Mouse (Mus musculus): ENCODE measurements at regions not wholly inside any gene's neighbourhood (a gene's known extent, or its start where the extent isn't known, plus 50 kb on each side); places are given as distances from the start of the nearest gene placed in this dataset.

DNA sequence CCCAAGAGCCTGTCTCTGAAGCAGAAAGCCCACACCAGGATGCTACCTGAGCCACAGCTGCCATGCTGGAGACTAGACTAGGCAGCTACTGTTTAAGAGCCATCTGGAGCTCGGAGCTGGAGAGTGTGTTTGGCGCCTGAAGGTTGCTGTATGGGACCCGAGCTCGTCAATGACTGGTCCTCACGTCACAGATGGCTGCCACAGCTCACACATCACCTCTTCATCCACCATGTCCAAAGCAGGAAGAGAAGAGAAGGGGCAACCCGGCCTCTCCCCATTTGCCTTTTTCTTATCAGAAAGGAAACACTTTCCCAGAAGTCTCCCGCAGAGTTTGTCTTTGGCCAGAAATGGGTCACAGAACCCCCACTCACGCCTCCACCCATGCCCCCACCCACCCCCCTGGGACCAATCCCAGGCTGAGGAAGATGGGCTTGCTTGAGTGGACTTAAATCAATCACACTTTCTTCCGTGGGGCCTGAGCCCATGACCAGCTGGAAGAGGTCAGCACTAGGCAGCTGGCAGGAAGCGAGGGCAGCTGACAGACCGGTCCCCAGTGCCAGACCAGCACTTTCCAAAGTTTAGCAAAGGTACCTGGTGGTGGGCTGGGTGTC, 53.5 kb upstream of the Ptpn1 start:
- DNase-seq (ENCODE audit: extremely low spot score) = no peak

DNA sequence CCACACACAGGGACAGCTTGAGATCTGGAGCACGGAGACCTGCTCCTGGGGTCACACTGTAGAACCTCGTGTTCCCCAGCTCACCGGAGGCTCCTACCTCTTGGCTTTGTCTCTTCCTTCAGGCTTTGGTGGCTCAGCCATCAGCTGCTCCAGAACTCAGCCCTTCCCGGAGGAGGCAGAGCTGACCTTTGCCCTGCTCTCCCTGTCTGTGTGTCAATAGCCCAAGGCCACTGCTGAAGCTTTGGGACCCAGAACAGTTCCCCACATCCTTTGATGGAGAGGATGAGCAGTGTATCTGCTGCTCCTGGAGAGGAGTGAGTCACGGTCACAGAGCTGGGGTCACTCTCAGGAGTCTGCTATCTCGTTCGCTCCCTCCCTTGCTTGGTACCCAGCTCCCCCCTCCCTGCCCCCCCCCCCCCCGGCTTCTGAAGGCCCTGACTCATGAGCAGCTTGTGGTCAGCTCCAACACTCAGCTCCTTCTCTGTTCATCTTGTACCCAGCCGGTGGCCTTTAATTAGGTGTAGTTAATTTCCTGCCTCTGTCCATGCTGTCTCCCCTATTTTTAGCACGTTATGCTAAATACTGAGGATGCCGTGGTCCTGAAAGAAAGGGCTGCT, 54.5 kb upstream of the Ptpn1 start:
- DNase-seq (ENCODE audit: extremely low spot score) = no peak

DNA sequence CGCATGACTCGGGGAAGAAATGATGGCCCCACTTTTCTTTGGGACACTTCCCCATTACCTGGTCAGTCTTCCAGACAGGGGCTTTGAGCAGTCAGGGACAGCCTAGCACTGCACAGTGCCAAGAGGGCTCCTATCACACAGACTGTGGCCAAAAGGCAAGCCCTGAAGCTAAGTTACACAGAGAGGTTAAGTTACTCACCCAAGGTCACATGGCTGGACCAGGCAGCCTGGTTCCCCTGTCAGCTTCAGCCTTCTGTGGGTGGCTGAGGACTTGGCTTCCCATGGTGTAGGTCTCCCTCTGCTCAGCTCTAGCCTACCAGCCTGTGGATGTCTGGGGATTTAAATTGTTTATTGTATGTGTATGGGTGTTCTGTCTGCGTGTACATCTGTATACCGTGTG, 59.4 kb upstream of the Ptpn1 start:
- no peak for DNase-seq (ENCODE audit: extremely low spot score)

DNA sequence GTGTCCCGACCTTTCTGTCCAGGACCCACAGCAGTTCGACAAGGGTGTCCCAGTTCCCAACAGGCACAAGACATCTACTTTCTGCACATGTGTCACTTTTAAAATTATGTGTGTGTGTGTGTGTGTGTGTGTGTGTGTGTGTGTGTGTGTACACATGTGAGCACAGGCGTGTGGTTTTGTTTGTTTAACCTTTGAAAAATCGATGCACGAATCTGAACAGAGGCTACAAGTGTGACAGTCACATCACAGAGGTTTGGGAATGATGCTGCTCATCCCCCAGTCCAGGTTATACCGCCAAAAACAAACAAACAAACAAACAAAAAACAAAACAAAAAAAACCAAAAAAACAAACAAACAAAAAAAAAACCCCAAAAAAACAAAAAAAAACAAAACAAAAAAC, 61.7 kb upstream of the Ptpn1 start:
- no peak for DNase-seq (ENCODE audit: extremely low spot score)

DNA sequence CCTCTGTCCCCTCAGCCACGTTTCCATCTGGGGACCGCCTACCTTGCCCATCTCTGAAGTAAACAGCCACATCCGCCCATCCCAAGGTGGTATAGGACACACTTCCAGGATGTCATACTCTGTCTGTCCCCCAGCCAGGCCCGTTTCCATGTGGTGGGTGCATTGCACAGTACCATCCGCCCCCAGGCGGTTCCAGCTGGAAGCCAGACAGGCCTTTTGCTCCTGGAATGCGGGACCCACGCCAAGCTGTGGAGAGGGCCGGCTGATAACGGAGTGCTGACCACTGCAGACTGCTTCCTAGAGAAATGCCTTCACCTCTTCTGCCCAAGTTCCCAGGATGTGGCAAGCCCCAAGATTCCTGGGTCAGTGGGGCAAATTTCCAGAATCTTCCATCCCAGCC, 65.1 kb upstream of the Ptpn1 start:
- no peak for DNase-seq (ENCODE audit: extremely low spot score)

DNA sequence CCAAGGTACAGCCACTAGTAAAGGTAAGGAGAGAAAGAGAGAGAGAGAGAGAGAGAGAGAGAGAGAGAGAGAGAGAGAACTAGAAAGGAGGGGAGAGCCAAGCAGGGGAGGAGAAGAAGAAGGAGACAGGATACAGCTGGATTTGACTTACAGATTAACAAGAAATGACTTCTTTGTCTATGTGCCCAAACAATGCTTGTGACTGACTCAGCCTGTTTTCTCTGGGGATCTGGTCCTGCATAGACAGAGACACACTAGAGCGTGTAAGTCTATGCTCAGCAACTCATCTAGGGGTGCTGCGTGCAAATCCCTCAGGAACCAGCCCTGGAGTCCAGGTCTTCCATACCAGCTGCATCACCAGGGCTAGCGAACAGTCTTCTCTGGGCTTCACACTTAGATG, 66.3 kb upstream of the Ptpn1 start:
- DNase-seq (ENCODE audit: extremely low spot score) = no peak

DNA sequence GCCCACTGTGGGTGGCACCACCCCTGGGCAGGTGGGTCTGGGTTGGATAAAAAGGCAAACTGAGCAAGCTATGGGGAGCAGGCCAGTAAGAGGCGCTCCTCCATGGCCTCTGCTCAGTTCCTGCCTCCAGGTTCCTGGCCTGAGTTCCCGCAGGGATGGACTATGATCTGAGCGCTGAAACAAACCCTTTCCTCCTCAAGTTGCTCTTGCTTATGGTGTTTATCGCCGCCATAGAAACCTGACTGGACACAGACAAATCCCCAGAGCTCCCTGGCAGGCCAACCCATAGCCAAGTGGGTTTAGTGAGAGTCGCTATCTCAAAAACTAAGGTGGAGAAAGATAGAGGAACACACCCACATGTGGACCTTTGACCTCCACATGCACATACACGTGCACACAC, 67.2 kb upstream of the Ptpn1 start:
- DNase-seq (ENCODE audit: extremely low spot score) = no peak

DNA sequence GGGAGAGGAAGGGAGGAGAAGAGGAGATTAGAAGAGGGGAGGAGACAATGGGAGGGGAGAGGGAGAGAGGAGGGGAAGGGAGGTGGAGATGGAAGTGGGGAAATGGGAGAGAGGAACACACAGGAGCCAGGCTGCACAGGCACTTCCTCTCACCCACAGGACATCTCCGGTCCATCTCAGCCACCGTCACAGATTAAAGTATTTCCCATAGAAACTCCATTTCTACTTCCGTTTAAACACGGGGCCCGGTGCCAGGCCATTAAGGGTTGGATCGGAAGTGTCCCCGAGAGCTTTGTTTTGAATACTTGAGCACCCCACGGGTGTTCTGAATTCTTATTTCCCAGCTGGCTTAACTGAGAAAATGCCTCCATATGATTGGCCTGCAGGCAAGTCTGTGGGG, 67.6 kb upstream of the Ptpn1 start:
- no peak for DNase-seq (ENCODE audit: extremely low spot score)

DNA sequence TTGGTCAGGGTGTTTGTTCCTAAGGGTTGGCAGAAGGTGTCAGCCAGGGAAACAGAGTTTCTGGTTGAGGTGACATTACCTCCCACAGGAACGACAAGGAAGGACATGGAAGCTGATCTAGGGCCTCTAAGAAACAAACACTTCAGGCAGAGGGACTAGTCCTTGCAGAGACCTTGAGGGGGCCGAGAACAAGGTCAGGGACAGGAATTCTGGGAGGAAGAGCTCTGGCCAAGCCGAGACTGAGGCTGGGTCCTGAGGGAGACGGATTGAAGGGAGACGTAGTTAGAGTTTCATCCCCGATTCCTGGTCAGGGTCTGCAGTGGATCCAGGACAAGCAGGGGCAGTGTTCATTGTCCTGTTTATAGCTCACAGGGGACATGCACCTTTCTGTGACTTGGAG, 68.2 kb upstream of the Ptpn1 start:
- DNase-seq (ENCODE audit: extremely low spot score) = no peak

DNA sequence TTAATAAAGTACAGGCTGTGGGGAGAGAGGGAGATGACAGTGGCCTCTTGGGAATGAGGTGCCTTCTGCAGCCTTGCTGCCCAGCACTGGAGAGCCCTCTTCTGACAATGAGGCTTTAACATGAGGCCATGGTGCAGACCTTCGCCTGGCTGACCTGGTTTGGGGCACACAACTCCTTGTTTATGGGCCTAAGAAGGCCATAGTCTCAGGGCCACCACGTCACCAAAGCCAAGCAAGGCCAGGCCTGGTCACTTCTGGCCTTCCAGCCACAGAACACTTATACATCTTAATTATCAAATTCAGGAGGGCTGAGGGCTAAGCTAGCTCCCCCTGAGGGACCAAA, 70.7 kb upstream of the Ptpn1 start:
- no peak for DNase-seq (ENCODE audit: extremely low spot score)

DNA sequence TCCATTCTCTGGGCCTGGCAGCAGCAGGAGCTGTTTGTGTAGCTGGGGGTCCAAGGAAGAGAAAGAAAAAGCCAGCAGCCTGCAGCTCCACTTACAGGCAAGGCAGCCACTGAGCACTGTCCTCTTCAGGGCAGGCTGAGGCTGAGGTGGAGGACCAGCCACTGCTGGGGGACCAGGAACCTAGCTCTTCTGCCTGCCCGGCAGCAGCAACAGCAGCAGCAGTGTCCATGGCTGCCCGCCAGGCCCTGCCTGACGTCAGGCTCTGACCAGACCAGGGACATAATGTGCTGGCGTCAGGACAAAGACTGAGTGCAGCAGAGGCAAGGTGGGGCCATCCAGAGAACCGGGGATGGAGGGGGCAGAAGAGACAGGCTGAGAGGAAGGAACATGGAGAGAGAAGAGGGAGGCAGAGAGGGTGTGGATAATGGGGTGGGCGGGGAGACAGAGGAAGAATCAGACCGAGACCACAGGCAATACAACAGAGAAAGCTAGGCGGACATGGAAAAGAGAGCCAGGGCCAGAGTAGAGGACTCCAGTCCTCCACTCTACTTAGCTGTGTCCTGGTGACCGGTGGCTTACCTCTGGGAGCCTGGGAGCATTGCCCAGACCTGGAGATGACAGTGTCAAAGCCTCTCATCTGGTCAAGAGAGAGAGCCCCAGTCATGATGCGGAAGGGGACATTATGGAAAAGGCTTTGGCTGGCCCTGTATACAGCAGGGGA, 71.2 kb upstream of the Ptpn1 start:
- no peak for DNase-seq (ENCODE audit: extremely low spot score)

DNA sequence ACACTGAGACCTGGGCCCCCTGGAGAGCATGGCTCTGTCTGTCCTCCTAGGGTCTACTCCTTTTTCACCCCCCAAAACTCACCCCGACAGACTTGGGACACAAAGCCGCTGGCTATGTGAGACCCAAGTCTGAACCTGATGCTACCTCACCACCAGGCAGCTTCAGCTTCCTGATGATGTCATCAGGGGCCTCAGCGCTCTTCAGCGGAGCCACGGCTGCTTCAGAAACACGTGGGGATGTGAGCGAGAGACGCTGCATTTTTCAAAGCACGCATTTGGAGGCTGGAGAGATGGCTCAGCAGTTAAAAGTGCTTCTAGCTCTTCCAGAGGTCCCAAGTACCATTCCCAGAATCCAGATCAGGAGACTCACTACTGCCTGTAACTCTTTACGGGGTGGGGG, 72.3 kb upstream of the Ptpn1 start:
- DNase-seq (ENCODE audit: extremely low spot score) = no peak

DNA sequence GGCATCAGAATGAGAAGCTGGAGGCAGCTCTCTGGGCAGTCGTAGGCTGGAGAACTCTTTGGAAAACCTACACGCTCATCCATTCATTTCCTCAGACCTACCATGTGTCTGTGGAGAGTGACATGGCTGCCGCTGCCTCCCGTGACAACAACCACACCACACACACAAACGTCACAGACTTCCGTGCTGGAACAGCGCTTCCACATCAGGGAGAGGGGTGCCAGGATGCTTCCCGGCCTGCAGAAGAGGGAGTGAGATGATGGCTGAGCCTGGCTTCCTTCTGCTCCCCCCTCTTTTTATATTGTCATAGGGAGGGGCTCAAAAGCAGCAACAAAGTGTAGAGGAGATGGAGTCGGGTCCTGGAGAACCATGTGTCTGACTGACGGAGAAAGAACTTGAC, 73.5 kb upstream of the Ptpn1 start:
- no peak for DNase-seq (ENCODE audit: extremely low spot score)

DNA sequence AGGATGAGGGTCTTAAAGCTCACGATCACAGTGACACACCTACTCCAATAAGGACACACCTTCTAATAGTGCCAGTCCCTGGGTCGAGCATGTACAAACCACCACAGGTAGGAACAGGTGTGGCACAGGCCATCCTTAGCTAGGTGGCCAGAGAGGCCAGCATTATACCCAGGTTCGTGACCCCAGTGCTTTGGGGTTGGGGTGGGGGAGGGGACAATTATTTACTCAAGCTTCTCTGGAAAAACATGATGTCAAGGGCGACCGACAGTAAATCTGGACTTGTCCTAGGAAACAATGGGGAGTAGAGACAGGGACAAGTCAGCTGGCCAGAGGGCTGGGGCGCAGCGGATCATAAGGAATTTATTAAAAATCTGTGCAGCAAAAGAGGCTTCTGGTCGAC, 73.9 kb upstream of the Ptpn1 start:
- DNase-seq (ENCODE audit: extremely low spot score) = no peak

DNA sequence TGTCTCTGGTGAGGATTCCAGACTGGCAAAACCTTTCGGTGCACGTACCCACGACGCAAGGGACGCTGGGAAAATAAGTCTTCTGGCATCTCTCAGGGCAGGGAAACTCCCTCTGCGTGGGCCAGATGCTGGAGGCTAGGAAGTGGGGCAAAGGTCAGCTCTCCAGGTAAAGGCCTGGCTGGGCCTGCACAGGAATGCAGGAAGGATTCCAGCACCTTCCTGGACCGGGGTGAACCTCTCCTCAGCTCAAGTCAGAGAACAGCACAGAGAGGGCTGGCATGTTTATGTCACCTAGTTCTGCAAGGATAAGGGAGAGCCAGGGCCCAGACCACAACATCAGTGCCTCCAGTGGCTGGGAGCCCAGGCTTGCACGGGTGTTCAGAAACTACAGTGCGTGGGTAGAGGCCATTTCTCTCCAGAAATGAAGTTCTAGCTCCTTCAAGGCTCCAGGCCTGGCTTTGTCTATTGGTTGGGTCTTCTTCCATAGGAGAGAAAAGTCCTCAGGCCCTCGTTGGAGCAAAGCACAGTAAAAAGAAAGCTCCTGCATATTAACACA, 74.9 kb upstream of the Ptpn1 start:
- DNase-seq (ENCODE audit: extremely low spot score) = no peak

DNA sequence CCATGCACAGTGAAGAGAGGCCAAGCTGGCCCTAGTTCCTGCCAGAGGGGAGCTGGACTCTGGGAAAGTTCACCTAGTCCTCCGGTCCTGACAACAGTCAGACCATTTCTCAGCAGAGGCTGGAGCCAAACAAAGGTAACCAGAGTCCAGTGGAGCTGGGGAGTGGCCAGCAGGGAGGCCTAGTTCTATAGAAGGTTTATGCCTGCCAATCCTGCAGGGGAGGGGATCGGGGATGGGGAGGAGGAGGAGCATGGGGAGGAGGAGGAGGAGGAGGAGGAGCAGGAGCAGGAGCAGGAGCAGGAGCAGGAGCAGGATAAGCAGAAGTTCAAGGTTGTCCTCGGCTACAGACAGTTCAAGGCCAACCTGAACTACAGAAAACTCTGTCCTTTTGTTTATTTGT, 75.8 kb upstream of the Ptpn1 start:
- no peak for DNase-seq (ENCODE audit: extremely low spot score)

DNA sequence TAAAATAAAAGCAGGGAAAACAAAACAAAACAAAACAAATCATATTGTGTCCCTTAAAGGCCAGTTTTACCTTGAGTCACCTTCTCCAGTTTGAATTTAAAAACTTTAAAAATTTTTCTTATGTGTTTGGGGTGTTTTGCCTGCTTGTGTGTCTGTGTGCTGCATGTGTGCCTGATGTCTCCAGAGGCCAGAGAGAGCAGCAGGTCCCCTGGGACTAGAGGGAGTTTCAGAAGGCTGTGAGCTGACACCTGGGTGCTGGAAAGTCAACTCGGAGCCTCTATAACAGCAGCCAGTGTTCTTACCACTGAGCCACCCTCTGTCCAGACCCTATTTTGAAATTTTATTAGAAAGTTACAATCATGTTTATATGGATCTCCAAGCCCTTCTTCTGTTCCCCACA, 77.8 kb upstream of the Ptpn1 start:
- no peak for DNase-seq (ENCODE audit: extremely low spot score)

DNA sequence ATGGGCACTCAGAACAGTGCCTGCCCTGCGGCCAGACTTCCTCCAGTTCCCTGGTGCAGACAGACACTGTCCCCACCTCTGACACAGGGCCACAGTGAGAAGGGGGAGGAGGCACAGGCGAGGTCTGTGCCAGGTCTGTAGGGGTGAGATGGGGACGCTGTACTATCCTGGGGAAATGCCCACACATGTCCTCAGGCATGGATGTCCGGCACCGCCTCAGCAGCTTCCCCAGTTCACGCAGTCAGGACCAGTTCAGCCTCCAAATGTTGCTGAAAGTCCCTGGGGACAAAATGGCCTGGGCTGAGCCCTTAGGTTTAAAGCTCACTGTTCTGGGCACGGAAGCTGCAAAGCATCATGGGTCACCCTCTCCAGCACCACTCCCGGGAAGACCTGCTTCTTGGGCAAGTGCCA, 78.4 kb upstream of the Ptpn1 start:
- DNase-seq (ENCODE audit: extremely low spot score) = no peak

DNA sequence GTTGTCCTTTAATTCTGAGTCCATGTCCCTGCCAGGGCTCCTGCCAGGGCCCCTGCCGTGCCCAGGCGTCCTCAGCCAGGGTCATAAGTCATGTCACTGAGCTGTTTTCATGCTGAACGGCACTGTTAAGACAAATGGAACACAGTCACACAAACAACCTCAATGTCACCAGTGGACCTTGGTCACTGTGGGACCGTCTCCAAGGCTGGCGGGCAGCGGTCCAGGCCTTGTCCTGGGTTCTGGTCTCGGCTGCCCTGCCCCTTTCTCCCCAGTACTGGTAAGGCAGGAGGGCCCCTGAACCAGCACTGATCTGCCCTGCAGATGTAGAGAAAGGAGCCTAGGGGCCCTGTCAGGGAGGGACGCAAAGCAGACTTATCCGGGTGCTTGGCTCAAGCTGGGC, 79.3 kb upstream of the Ptpn1 start:
- DNase-seq (ENCODE audit: extremely low spot score) = no peak

DNA sequence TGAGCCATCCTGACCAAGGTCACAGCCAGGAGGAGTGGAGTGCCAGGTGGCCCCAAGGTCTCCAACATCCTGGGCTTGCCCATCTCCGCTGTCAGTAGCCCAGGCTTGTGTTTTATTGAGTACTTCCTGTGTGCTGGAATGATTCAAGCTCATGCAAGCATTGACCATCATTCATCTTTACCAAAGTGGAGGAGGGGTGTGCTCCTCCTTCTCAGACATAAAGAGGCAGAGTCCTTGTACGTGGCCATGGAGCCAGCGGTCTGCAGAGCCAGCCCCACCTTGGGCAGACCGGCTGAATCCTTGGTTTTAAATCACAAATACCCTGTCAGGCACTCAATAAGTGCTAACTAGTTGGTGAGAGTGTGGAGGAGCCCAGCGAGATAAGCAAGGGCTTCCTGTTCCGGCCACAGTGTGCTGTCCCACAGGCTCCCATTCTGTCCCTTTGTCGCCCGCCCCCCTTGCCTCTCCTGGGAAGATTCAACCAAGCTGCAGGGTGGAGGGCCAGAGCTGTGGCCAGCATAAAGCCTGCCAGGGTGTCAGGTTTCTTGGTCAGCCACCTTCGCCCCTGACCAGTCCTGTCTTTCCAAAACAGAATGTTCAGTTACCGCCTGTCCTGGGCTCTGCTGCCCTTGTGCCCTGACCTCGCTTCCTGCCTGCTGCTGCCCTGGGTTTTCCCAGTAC, 80.5 kb upstream of the Ptpn1 start:
- peak; percentile 75 for DNase-seq (ENCODE audit: extremely low spot score)

DNA sequence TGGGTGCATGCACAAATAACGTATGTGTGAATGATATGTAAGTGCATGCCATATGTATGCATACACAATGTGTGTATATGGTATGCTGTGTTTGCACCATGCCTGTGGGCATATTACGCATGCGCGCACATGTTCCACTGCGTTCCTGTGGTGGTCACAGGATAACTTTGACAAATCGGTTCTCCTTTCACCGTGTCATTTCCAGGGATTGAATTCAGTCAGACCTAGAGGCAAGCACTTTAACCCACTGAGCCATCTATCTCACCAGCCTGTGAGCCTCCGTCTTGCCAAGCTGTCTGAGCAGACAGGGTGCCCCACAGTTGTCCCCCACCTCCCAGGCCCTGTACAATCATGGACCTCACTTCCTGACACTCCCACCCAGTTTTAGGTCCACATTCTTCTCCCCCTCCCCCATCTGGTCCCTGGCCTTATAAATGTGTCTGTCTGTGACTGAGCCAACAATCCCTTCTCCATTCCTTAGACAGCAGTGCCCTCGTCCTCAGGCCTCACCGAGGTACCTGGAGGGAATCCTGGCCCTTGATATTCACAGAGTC, 81.8 kb upstream of the Ptpn1 start:
- no peak for DNase-seq (ENCODE audit: extremely low spot score)
